Mouse (Mus musculus) left cerebral cortex, postnatal 10 days (tissue): ENCODE measurements around the gene Gm45717. TPM values are rescaled to one million over a fixed set of nuclear protein-coding genes. Genes with fewer than 3 reads are reported as not detected.
"Not testable (repeated sequence)": the region's sequence is repeated elsewhere in the genome, so short reads cannot be mapped to it uniquely, and the experiment has no call there.

Experiments
- DNase-seq, 2 experiments: peaks; one replicate each; pipeline ENCODE4 v3.0.0; 2021 to 2022; ENCODE audit warnings: low spot score in 2 of 2, mixed read lengths in 1 of 2; ENCODE audit errors: extremely low spot score in 1 of 2
- intact Hi-C: fragments of 180-260 bp; cut with DNase I; formaldehyde crosslinking; loops from one replicate; pipeline ENCODE4 v1.15.1; 2025
- total RNA-seq, 2 experiments: library from RNA; stranded (reverse); gene quantifications; 2 replicates each; pipeline ENCODE4 v1.2.3; 2021

The Gm45717 gene
- total RNA-seq, 2 experiments from 2014 or later, result not detected

DNA sequence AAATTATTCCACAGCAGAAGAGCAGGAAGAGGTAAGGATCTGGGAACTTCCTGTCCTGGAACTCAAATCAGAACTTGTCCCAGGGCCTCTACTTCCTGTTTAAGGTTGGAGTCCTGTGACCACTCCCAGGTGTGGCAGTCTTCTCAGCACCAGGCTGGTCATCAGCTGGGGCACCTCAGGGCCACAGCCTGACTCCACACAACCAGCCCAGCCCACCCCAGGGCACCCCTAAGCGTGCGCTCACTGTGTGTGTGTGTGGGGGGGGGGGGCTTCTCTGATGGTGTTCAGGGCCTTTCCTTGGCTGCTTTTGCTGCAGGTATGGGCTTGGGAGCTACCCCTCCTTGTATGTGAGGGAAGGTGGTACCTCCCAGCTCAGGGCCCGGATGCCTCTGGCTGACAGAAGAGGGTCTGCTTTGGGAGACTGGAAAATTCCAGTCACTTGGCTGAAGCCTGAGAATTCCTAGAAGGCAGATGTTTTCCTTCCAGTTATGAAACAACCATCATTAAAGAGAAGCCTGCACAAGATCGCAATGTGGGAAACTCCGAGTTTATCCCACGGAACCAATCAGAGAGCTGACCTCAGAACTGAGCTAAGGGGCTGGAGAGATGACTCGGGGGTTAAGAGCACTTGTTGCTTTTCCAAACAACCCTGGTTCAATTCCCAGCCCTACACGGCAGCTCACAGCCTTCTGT is 15.9 kb upstream of the Gm45717 start:
- DNase-seq, result no peak
- intact Hi-C loops, result no loop called here

DNA sequence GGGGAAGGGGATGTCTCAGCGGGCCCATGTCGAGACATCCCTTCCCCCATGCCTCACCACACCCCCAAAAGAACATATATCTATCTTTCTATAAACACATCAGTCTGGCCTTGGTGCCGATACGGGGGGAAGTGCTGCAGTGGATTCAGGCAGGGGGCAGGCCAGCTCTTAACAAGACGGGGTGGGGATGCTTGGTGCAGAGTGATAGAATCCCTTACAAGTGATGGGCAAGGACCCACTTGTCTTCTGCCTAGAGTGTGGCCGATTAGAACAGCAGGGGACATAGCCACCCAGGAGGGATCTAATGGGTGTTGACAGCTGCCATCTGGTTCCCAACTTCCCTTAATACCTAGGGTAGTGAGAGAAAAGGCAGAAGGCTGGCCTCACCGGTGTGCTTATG is 15.2 kb upstream of the Gm45717 start:
- no peak for DNase-seq
- intact Hi-C loops, result no loop called here

DNA sequence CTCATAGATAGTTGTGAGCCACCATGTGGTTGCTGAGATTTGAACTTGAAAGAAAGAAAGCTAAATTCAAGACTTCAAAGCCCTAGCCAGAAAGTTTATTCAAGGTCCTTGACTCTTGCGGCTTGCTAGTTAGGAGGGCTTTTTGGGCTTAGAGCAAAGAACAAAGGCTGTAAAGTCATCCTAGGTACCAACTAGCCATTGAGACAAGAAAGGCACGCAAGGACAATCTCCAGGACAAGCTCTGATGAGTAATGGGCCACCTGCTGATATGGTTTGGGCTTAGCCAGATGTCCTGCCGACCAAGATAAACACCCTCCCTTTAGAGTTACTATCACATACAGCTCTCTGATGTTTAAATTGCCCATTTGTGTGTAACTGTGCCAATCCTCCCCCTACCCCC is 13.0 kb upstream of the Gm45717 start:
- intact Hi-C loops, DNase-seq: not testable (repeated sequence)

DNA sequence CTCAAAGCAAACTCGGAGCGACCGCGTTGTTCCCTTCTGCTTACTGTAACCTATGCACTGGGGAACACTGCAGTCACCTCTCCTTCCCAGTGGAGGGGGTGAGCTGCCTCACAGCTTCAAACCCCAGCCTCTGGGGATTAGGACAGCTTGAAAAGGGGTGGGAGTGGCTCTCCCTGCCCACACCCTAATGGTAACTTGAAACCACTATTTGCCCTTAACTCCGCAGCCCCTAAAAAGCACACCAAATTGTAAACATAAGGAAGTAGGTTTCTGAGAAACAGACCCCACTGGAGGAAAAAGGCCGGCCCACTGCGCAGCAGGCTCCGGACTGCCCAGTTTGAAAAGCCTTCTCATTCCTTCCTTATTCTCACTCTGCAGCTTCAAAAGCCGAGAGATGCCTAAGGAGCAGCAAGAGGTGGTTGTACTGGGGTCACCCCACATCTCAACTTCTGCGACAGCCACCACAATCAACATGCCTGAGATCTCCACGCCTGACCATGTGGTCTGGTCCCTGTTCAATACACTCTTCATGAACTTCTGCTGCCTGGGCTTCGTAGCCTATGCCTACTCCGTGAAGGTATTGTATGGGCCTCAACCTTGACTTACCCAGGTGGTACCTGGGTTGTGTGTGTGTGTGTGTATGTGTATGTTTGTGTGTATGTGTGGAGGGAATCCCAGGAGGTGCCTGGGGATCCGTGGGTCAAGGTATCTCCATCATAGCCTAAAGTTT is 12.3 kb upstream of the Gm45717 start:
- DNase-seq, result no peak
- intact Hi-C loops, result no loop called here

DNA sequence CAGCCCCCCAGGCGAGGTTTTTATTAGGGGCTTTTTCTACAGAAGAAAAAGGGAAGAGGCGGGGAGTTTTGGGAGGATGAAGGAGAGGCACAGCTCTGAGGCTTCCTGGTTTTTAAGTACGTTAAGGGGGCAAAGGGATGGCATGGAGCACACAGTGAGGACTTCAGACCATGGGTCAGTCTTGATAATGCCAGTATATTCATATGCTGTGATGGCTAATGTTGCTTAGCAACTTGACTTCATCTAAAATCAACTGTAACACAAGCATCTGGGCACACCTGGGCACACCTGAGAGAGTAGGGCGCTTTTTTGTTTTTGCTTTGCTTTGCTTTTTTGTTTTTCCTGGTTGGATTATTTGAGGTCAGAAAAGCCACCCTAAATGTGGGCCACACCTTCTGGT is 11.2 kb upstream of the Gm45717 start, which contains the start of gene Ifitm1:
TSS of gene Ifitm1 (plus strand) at position 301 of the 400 bp plus-strand sequence.
- DNase-seq, result no peak
- intact Hi-C loops, result no loop called here

DNA sequence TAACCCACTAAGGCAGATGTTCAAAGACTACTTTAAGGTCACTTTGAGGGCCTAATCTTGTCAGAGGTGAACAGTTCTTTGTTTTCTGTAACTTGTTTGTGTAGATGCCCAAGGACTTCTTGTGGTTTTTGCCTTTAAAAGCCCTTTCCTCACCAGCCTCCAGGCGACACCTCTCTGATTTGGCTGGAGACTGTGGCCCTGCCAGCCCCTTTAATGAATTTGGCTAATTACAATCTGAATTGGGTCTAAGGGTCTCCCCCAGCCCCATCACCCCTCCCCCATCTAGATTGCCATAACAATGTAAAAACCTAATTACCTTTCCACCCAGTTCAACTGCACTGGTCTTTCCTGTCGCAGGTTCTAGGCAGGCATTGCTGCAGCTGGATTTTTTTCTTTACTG is 7.0 kb upstream of the Gm45717 start:
- intact Hi-C loops, result no loop called here
- no peak for DNase-seq

DNA sequence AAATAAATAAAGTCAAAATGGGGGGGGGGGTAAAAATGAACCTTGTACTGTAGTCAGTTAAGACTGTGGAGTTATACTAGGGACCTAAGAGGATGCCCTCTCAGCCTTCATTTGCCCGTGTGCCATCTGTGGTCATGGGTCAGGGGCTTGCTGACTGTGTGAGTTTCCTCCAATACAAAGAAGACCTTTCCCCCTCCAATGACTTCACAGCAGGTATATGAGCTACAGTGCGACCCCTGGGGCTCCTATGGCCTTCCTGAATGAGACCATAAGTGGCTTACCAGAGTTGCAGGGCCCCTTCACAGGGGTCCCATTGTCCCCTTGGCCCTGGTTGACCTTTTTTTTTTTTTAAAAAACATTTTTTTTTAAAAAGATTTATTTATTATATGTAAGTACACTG is 5.7 kb upstream of the Gm45717 start:
- DNase-seq, result no peak
- intact Hi-C loops, result no loop called here

DNA sequence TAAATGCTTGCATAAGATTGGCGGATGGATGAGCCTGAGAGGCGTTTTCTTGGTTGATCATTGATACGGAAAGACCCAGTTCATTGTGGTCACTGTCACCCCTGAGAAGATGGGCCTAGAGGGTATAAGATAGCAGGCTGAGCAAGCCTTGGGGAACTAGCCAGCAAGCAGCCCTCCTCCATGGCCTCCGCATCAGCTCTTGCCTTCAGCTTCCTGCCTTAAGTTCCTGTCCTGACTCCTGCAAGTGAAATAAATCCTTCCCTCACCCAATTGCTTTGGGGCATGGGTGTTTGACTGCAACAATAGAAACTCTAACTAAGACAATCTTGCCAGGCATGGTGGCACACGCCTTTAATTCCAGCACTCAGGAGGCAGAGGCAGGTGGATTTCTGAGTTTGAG is 4.3 kb upstream of the Gm45717 start:
- DNase-seq, result no peak
- intact Hi-C loops, result no loop called here

DNA sequence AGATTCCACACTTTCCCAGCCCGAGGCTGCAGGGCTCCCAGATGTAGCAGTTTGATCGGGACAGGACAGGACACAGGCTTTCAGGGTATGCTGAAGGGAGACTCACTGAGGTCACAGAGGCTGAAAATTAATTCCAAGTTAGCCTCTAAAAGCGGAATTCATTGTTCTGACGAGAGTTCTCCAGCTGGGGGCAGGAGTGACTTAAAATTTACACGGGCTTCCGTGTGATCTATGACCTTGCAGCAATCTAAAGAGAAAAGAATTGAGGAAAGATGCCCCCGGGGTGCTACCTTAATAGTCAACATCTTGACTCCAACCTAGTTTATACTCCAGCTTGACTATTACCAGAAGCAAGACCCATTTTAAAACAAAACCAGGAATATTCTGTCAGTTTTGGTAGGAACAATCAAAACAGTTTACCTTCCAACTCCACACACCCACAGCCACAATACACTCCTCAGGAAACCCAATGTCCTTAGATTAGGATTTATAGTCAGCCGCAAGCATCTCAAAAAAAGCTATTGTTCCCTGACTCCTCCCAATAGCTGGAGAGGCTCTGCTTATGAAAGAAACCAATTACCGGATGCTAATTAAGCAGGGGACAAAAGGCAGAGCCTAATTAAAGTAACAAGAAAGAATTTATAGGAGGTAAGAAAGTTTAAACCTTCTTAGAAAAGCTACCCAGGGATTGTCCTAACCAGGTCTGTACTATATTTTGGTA is 3.6 kb upstream of the Gm45717 start:
- DNase-seq, result peak in 1 of 2 experiments; percentile 38
- intact Hi-C loops, result loop anchor here (1.0 to 5.0 kb wide), 2 partner anchors 48 to 89 kb away; no protein-coding TSS in a partner anchor

DNA sequence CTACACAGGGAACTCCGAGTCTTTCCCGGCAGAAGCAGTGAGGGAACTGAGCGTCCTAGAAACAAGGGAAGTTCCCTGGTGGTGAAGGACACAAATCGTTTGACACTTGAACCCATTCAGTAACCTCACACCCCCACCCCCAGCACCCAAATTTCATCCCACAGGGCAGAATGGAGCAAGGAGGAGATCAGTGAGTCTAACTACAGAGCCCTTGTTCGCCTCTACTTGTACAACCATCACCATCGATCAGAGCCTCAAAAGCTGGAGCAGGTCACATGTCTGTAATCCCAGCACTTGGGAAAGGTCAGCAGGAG is 776 bp upstream of the Gm45717 start:
- intact Hi-C loops, result loop anchor here (5.0 kb wide), 1 partner anchor 51 kb away; no protein-coding TSS in a partner anchor
- no peak for DNase-seq

DNA sequence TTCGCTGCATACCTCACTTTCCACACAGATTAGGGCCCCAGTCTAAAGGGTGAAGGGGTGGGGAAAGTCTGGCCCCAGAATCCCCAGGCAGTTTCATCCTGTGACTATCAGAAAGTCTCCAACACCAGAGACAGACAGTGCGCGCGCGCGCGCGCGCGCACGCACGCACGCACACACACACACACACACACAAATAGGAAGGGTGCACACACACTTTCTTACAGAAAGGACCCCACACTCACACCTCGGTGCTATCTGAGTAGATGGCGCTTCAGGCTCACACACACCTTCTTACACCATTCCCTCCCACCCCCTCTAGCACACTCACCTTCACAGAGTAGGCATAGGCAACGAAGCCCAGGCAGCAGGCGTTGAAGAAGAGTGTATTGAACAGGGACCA is 395 bp downstream of the Gm45717 start:
- intact Hi-C loops, result loop anchor here (5.0 kb wide), 1 partner anchor 52 kb away; no protein-coding TSS in a partner anchor
- DNase-seq, result no peak

DNA sequence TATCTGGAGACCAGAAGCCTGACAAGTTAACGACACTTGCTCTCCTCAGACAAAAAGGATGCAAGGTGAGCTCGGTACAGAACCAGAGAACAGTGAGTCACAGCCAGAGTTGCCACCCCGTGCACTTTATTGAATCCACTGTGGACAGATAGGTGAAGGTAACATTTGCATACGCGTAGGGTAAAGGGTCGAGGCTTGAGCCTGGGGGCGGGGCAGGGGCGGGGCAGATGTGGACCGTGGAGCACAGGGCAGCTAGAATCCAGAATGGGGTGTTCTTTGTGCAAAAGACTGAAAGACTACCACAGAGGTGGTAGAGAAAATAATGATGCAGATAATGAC is 1.0 kb downstream of the Gm45717 start:
- no peak for DNase-seq
- intact Hi-C loops, result loop anchor here (5.0 kb wide), 1 partner anchor 53 kb away; no protein-coding TSS in a partner anchor

DNA sequence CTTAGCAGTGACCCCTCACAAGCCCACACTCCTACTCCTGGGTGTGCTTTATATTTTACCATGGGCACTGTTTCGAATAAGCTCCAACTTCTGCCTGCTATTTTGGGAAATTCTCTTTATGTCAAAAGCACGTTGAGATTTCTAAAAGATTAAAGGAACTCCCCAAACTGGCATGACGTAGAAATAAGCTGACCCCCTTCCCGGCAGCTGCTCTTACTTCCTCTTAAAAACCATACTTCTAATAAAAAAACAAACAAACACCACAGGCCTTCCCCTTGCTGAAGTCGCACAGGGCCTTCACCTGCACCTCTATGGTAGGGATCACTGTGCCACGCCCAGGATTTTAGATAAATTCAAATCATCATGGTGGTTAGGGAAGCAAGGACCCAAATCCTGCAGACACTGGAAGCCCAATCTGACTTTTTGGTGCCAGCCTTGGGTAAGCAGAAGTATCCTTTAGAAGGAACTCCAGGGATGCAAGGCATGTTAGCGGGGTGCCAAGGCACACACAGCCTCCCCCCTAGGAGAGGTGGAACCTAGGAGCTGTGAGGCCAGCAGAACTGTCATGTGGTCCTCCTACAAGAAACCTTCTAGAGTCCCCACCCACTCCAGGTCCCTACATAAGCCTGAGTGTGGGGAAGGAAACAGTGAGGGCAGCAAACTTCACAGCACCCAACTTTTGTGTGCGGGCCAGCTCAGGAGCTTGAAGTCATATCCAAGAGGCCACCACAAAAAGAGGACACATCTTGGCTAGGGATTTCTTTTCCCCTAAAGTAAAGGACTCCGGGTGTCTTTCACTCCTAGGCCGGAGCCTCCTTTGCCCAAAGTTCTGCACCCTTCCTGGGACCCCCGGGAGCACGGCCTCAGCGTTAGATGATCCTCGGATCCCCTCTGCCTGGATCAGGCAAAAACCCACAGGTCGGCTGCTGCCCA is 1.7 kb downstream of the Gm45717 start:
- DNase-seq, result no peak
- intact Hi-C loops, result no loop called here

DNA sequence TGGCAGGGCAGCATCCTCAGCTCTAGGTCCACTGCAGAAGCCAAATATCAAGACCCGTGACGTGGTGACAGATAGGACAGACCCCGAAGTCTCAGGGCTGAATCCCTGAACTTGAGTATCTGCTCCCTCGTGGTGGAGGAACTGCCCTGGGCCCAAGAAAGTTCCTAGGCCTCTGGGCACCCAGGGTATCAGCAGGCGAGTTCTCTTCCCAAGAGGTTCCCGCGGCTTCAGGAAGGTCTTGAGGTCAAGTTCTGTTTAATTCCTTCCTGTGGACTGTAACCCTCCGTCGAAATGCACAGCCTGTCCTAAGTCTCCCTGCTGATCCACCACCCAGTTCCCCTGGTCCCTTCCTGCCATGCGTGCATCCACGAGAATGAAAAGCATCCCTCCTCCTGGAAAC is 2.6 kb downstream of the Gm45717 start:
- intact Hi-C loops, result no loop called here
- no peak for DNase-seq

DNA sequence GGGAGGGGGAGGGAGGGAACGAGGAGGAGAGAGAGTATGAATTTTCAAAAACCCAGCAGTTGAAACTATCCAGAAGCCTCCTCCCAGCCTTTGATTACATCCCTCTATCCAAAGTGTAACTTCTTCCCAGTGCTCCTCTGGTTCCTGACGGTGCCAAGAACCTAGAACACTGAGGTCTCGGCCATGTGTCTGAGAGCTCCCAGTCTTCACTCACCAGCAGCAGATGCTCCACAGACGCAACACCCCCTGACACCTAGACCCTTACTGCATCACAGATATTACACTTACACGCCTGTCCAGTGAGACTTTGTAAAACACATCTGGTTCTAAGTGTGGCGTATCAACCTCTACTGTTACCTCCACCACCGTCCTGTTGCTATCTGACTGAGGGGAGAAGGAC is 3.3 kb downstream of the Gm45717 start:
- intact Hi-C loops, result no loop called here

DNA sequence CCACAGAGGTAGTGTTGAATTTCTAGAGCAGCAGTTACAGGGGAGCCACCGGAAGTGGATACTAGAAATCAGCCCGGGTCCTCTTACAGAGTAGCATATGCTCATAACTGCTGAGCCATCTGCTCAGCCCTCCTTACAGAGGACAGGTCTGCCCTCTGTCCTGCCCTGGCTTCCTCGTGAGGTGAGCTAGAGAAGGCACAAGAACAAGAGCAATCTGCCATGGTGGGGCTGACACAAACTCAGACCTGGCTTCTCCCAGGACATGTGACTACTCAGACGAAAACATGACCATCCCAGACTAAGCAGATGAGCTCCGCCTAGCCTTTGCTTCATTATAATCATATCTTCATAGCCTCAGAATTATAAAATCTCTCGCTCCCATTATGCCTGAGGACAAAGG is 4.0 kb downstream of the Gm45717 start:
- DNase-seq, result no peak
- intact Hi-C loops, result no loop called here

More for the DNA sequence above, 3.3 kb downstream of the Gm45717 start:
- no peak for DNase-seq

DNA sequence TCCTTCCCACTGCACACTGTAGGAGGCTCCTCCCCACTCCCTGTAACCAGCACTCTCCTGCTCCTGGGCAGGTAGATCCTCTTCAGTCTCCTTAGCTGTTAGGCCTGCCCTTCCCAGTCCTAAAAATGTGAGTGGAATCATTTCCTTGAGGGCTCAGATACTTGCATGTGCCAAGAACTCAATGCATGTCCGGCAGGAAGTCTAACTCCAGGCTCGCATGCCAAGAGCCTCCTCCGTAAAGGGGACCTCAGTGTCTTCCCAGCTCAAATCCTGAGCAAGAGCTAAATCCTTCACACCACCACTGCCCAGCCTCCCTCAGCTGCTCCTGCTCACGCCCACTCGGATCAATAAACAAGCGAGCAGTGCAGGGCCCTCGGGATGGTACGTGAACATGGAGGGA is 4.7 kb downstream of the Gm45717 start:
- peak in 1 of 2 experiments; percentile 23 for DNase-seq
- intact Hi-C loops, result no loop called here

DNA sequence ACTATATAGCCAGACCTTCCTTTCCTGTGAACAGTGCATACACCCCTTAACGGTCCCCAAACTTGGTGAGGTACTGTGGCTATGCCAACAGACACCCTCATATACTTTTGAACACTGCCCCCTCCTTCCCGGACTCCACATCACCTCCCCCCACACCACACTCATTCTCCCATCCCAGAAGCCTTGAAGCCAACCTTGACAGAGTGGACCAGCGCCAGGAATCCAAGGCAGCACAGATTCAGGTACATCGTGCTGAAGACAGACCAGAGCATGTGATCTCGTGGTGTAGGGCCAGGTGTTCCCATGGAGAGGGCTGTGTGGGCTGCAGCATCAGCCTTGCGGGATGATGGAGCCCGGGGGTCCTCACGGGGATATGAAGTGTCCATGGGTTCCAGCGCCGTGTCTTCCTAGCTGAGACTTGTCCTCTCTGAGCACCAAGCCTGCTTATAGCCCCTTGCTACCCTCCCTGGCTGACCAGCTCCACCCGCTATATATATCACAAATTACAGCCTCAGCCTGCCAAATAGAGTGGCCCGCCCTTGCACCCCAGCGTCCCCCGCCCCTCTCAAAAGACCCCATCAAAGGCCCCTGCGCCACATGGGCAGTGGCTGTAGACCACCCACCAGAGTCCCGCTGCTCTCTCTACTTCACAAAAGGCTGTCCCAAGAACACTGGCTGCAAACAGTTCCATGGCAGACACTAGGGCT is 5.8 kb downstream of the Gm45717 start, which contains the start of gene Ifitm5:
TSS of gene Ifitm5 (minus strand) at position 468 of the 707 bp plus-strand sequence.
- DNase-seq, result peak in 1 of 2 experiments; percentile 23
- intact Hi-C loops, result no loop called here
